Mouse (Mus musculus): ENCODE measurements around the gene Cfap58. TPM values are rescaled to one million over a fixed set of nuclear protein-coding genes. Genes with fewer than 3 reads are reported as not detected.

Cfap58 gene
- total RNA-seq (2014; fragmentation: Nextera tagmentation): not detected in 2 replicates
- not detected in 2 replicates for total RNA-seq (2017)

DNA sequence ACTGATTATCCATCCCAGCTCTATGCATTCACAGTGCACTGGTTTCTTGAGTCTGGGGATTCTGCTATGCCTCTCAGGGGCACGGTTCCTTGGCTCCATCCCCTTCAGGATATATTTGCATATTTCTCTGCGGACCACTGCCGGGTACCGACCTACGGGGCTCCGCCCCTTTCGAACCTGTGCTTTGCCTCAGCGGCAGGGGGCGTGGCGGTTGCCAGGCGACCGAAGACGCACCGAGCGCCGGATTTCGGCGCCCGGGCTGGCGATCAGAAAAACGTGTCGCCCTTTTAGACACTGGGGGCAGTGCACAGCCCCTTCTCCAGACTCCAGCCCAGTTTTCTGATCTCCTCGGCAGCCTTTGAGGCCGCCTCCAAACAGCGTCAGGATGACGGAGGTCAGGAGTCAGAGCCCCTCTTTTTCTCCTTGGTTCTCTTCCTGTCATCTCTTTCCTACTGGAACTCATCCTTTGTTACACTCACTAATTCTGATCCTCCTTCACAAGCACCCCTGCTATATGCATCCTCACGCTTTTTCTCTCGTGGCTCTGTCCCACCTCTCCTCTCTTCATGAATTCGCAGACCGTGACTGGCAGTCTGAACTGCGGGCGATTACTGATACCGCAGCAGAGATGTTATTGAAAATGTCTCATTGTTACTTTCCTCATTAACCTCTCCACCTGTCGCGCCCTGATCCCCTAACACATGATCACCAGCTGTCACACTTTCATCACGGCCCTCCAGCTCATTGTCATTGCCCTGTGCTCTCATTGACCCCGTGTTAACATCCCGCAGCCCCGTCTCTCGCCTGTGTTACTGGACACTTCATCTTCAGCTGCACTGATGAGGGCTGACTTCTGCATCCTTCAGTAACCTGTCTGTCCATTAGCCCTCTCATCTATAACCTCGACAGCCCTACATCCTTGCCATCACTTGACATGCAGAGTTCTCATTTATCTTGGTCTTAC lies at the start of gene Cfap58:
Gene Cfap58 (plus strand): TSS at position 233 of the 964 bp plus-strand sequence.
- peak; percentile 88 for ATAC-seq (replicated peaks; ENCODE audit: poor library complexity, severe bottlenecking)

DNA sequence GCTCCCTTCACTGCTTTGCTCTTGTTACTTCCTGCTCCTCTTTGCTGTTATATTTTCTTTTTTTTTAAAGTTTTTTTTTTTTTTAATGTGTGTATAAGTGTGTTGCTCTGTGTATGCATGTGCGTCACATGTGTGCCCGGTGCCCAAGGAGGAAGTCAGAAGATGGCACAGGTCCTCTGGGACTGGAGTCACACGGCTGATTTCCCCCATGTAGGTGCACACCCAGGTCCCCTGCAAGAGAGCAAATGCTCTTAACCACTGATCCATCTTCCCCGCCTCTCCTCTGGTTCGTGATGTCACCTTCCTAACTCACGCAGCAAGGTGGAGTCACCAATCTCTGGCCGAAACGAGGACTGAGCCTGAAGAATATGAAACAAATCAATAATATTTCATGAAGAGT lies 49.4 kb upstream of the Cfap58 start:
- ATAC-seq (replicated peaks; ENCODE audit: poor library complexity, severe bottlenecking): no peak

DNA sequence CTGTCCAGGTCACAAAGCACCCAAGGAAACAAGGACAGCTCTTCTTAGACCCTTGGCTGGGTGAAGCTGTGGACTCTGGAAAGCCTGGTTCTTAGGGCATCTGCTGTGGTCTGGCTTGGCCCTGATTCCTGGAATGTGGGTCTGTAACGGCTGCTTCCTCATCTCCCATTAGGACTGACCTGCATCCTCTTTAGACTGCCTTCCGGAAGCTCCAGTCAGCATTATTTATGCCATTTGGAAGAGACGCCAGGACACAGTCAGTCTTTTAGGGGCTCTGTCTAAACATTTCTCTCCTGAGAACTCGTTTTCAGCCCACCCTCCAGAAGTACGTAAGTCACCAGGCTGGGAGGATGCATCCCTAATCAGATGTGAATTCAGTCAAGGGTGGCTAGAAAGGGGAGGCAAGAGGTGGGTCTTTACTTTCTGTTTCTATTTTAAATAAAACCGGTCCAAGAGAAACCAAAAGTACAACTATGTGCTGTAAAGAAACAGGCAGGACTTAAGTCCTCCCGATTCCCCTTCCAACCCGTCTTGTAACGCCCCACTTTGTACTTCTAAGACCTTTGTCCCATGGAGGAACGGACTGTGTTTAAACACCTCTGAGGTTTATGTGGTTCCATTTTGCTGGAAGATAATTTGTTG lies 46.9 kb upstream of the Cfap58 start:
- ATAC-seq (replicated peaks; ENCODE audit: poor library complexity, severe bottlenecking): peak; percentile 13; the same call in 1 of the 2 replicates

DNA sequence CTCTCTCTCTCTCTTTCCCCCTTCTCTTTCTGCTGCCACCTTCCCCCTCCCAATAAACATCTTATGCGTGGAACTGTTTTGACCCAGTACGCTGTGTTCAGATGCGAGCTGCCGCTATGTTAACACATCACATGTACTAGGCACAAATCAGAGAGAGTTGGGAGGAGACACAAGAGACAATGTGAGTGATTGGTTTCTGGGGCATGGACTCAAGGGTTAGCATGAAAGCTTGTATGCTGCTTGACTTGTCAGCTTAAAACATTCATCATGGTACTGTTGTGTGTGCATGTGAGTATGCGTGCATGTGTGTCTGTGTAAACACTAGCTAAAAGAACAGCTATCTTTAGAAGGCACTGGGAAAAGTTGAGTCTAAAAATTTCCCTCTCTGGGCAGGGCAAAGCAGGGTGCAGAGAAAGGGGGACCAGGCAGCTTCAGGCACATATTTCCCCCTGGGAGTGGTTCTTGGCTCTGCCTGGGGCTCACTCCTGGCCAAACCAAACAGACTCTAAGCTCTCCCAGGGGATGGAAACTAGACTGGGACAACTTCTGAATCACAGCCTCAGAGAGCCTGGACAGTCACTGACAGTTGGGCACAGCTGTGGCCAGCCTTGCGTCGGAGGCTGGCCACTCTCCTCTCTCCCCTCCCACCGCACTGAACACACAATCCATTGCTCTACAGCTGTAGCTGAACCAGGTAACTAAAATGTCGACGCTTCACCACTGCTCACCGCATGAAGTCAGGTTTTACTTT lies 45.7 kb upstream of the Cfap58 start:
- ATAC-seq (replicated peaks; ENCODE audit: poor library complexity, severe bottlenecking): no peak

DNA sequence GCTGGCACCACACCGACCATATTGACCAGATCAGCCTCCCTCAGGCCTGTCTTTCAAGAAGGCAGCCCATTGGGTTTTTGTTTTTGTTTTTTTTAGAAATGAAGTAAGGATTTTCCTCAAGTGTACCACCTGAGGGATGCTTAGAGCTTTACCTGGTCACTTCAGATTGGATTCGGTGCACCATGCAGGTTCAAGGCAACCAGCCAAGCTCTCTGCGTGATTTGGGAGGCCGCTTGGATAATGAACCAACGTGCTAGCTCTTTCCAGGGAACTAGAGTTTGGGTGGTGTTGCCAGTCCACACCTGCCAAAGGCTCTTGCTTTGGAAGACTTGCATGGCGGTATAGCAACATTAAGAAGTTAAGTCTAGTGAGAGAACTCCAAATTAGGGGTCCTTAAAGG lies 44.4 kb upstream of the Cfap58 start:
- ATAC-seq (replicated peaks; ENCODE audit: poor library complexity, severe bottlenecking): no peak

DNA sequence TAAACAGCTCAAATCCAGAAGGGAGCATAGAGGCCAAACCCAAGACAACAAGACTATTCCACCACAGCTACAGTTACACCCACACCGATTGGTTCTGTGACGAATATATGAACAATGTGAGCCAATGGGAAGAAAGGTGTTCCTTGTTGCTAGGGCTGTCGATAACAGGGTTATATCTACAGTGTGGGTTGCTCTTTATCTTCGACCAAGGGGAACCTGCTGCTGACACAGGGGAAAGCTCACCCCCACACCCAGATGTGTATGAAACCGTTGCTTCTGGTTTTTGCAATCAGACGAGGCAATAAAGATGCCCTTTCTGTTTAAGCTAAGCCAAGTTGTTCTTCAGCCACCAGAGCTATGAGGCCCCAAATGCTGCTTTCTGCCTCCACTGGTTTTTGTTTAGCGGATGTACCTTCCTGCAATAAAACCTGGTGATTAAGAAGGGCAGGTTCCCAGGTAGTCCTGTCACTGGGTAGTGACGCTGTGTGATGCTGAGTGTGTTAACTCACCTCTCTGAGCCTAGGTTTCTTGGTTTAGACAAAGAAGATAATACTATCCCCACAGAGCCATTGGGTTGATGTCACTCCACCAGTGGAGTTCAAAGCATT lies 38.9 kb upstream of the Cfap58 start:
- peak; percentile 21 for ATAC-seq (replicated peaks; ENCODE audit: poor library complexity, severe bottlenecking)

DNA sequence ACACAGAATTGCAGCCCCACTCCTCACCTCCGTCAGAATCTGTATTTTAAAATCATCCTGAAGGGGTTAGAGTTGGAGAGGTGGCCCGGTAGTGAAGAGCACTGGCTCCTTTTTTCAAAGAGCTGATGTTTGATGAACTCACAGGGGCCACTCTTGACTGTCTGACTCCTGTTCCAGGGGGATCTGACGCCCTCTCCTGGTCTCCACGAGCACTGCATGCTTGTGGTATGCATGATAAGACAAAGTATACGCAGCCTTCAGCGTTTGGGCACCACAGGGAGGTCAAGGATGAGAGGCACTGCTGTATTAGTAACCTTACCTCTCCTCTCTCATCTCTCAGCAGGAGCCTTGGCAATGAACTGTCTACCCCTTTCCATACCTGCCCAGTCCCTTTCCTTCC lies 37.5 kb upstream of the Cfap58 start:
- ATAC-seq (replicated peaks; ENCODE audit: poor library complexity, severe bottlenecking): no peak; the same call in 1 of the 2 replicates

DNA sequence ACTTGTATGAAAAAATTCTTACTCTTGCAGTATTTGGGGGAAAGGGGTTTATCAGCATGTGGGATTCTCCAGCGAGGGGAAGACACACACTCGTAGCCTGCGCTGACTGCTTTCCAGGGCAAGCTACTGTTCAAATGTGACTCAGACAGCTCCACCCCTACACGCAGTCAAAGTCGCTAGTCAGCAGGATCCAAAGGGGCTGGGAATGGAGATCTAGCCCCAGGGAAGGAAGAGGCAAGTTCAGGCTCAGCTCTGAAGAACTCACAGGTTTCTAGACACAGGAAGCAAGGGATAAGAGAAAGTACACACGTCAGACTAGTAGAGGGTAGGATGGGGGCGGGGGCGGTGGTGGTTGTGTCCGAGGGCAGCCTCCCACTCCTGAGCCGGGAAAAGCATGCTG lies 36.9 kb upstream of the Cfap58 start:
- no peak for ATAC-seq (replicated peaks; ENCODE audit: poor library complexity, severe bottlenecking)

DNA sequence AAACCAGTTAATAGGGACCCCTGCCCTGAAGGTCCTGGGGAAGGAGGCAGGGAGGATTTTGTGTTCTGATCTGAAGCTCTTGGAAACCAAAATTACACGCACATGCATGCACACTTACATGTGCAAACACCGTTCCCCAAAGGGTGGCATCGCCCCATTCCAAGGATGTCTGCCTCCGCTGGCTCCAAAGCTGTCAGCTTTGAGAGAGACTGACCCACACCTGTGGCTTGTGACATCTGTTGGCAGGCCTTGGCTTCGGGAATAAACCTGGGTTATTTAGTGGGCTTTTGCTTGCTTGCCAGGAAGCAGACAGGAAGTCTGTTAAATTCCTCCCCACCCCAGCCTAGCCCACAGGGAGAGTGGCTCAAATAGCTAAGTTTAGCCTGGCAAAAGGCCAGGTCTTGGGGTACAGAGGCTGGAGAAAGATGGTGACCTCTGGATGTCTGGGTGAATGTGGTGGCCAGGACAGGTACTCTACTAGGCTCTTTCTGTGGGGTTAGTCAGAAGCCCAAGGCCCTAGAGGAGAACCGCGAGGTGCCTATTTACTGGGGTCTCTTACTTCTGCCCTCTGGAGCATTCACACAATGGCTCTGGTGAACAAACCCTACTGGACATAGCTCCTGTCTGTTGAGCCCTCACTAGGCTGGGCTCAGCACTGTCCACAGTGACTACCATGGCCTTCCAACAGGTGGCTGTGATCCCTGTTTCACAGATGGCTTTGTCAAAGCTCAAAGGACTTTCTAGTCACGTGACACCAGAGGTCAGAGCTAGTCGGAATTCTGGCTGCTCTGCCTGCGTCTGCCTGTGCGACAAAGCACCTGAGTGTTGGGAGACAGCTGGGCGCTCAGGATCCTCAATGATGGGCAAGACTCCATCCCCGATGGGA lies 34.9 kb upstream of the Cfap58 start:
- ATAC-seq (replicated peaks; ENCODE audit: poor library complexity, severe bottlenecking): 0 out of 2 replicates have a peak, but pooled peaks have one; percentile 7

DNA sequence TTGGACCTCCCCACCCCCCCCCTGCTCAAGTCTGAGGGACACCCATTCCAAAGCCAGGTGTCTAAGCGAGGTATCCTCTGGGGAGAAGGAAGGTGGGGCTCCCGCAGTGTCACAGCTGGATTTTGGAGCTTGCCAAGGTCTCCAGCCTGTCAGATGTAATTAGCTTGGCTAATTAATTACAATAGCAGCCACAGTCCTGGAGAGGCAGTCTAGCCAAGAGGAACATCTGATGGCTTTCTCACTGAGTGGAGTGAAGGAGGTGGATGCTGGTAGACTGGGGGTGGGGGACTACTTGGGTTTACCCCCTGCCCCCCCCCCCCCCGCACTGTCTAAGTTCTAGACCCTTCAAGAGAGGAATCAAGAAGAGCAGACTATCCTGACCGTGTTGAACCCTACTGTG lies 33.8 kb upstream of the Cfap58 start:
- ATAC-seq (replicated peaks; ENCODE audit: poor library complexity, severe bottlenecking): no peak

DNA sequence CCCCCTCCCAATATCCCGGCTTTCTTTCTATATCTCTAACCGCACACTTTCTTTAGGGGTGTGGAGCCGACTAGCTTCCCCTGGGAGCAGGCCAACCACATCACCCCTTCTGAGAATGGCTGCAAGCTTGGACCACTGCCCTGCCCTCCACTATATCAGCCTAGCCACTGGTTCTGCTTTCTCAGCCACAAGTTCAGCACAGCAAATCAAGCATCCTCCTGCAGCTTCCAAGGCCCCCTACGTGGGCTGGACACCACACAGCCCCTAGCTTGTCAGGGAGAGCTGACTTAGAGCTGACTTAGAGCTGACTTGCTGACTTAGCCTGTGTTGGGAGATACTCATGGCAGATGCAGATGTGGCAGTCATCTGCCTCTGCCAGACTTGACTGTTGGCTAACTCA lies 32.4 kb upstream of the Cfap58 start:
- ATAC-seq (replicated peaks; ENCODE audit: poor library complexity, severe bottlenecking): peak; percentile 64

DNA sequence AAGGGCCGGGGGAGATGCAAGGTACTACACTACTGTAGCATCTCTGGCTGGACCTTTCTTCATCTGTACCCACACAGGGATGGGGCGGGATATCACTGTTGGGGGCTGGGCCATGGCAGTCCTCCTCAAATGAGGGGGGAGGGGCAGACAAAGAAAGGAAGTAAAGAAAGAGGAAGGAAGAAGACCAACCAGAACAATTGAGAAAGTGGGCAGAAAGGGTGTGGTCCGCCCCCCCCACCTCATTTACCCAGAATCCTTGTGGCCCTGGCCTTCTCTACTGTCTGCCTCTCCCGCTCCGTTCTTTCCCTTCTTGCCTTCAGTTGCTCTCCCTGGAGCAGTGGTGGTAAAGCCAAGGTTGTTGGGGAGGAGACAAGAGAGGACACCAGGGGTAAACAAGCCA lies 31.9 kb upstream of the Cfap58 start:
- peak; percentile 60 for ATAC-seq (replicated peaks; ENCODE audit: poor library complexity, severe bottlenecking)

DNA sequence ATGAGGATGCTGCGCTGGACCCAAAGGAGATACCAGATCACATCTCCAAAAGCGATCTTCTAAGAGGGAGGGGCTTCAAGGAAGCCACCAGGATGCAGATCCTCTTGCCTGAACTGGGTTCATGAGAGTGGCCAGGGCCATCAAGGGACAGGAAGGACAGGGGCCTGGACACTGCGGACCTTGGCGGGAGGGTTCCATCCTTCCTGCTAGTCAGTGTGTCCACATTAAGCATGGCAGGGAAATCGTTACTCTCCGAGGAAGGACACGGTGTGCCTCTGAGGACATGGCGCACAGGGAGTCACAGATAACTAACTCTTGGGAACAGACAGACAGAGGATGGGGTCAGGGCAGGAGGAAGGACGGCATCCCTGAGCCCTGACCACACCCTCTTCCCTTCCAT lies 29.9 kb upstream of the Cfap58 start:
- no peak for ATAC-seq (replicated peaks; ENCODE audit: poor library complexity, severe bottlenecking)

DNA sequence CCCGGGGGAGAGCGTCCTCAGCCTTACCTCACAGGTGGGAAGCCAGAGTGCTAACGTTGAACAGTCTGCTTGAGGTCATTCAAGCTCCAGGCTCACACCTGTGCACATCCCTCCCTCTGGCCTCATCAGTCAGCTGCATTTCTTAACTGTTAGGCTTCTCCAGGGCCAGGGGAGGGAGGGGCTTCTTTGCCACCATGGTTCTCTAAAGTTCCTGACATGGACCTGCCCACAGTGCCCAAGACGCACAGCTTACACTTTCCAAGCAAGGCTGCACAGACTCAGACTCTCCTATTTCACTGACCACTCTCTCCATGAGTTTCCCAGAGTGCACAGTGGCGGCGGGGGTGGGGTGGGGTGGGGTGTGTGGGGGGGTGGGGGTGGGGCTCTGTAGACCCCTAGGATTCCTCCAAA lies 28.5 kb upstream of the Cfap58 start:
- ATAC-seq (replicated peaks; ENCODE audit: poor library complexity, severe bottlenecking): no peak

DNA sequence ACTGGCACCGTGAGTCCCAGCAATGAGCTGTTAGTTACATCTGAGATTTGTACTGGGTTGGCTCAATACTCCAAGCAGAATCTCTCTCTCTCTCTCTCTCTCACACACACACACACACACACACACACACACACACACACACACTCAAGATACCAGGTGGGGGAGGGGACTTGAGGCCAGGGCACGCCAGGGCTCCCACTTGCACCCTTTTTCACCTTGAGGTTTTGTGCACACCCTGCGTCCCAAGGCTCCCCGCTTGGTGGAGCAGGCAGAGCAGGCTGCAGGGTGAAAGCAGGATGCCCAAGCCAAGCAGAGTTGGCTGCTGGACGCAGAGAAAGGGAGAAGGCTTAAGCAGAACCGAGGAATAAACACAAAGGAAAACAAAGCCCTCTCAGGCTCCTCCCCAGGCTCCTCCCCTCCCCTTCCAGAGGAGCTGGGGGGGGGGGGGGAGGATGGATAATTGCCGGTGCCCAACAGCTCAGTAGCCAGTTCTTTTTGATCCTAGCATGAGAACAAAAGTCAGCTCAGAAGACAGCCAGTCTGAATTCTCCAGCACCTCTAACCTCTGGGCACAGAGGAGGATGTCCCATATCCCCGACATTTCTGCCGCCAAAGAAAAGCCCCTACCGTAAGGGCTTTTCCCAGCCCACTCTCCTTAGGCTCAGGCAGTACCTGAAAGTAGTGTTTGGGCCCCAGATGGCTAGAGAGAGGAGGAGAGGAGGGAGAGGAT lies 27.9 kb upstream of the Cfap58 start:
- ATAC-seq (replicated peaks; ENCODE audit: poor library complexity, severe bottlenecking): no peak

DNA sequence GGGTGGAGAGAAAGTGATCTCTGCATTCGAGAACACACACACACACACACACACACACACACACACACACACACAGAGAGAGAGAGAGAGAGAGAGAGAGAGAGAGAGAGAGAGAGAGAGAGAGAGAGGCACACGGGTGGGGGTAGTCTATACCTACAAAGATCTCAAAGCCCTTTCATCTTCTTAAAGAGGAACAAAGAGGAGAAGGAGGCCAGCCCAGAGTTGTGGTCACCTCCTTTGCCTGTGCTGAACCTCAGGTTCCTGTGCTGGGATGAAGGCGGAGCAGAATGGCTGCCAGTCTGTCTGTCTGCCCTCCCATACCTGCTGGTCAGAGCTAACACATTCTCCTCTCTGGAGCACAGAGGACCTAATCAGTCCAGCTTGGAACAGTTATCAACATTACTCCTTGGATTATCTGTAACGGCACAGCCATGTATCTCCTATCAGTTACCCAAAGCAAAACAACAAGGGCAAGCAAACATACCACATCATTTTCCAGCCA lies 27.3 kb upstream of the Cfap58 start:
- peak; percentile 74 for ATAC-seq (replicated peaks; ENCODE audit: poor library complexity, severe bottlenecking)

DNA sequence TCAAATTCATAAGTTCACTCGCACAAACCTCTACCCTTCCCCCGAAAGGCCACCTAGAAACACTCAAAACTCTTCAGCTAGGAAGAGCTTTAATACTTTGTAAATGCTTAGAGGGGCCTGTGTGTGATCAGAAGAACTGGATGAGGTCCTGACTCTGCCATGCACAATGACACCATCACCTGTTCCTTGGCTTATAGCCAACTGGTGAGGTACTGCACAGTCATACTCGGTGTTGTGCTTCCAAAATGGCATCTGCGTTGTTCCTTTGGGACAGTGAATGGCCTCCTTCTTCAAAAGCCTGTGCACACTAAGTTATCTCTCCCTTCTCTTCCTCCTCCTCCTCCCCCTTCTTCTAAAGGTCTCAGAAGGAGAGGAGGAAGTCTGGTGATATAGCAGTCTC lies 26.7 kb upstream of the Cfap58 start:
- ATAC-seq (replicated peaks; ENCODE audit: poor library complexity, severe bottlenecking): no peak

DNA sequence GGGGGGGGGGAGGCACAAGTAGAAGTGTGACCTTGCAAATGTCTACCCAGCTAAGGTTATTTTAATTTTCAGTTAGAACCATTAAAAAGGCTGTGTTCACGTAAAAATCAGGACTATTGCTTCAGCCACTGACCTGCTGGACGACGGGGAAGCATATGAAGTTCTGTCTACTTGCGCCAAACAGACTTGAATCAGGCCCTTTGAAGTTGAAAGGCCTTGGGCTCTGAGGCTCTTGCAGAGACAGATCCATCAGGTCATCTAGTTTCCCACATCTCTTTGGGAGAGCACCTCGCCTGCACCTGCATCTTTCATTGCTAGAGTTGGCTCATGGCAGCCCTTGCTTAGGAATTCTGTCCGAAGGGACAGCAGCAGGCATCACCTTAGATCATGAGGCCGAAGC lies 24.1 kb upstream of the Cfap58 start:
- no peak for ATAC-seq (replicated peaks; ENCODE audit: poor library complexity, severe bottlenecking)

DNA sequence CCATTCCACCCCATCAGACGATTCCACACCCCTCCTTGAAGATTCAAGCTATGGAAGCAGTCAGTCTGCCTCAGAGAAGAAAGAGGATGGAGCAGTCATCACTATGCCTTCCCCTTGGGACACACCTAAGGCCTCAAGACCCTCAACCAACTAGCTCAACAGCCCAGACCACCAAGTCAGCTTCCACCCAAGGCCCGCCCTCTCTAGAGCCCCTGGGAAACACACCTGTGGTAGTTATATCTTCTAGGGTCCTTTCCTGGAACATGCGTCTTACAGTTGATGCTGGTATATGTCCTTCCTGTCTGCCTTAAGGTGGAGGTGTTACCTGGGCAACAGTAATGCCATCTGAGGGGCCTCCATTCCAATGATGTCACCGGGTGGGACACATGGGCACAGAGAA lies 23.3 kb upstream of the Cfap58 start:
- no peak for ATAC-seq (replicated peaks; ENCODE audit: poor library complexity, severe bottlenecking)
